Comparison of ENCODE assay signal across 12 mouse cellular contexts in the genomic region with DNA sequence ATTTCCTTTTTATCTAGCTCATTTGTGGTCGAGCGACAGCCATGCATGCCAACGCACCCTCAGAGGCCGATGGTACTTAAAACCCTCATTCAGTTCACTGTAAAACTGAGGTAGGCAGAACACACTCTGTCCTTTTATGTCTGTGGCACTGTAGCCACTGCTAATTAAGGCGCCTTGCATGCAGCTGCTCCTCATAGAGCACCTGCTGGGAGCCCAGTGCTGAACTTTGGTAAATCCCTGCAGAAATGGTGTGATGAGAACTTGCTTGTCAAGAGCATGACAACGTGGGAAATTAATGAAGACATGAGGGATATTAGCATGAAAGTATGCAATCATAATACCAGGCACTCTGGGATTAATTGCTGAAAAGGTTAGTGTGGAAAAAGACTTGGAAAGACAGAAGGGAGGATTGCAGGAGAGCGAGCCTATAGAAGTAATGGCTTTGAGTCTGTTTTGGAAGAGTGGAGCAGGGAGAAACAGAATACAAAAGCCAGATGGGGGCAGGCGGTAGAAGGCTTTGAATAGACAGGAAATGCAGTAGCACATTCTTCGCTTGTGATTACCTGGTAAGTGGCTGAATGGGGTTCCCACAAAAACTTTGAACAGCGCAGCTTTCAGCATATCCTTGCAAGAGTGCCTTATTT. TPM values are rescaled to one million over a fixed set of nuclear protein-coding genes. Genes with fewer than 3 reads are reported as not detected.
DNase-seq lines count a peak whose midpoint lies in the region; ATAC-seq lines count a peak whose summit lies in the region.
"Had no signal": no experiment of that assay in that cellular context is flagged by ENCODE, and none has a peak within 500 bp of the region (broad histone marks: within the 10 kb centered on the region; RNA-seq: fewer than 3 reads in every experiment).

No protein-coding gene starts in this region.

- H3K4me2 ChIP-seq in hindbrain, embryonic 12.5 days (replicated peaks) = peak overlapping the region; percentile 15; the same call in 1 of the 2 replicates
- H3K4me2 ChIP-seq in midbrain, embryonic 13.5 days (replicated peaks) = no peak overlapping the region
- H3K4me2 ChIP-seq in liver, embryonic 12.5 days = no peak overlapping the region
- H3K4me2 ChIP-seq: embryonic facial prominence, embryonic 12.5 days had no signal

- no peaks in the 10 kb centered on the region for H3K27me3 ChIP-seq in hindbrain, embryonic 12.5 days
- no peaks in the 10 kb centered on the region for H3K27me3 ChIP-seq in midbrain, embryonic 13.5 days
- no peaks in the 10 kb centered on the region for H3K27me3 ChIP-seq in liver, embryonic 12.5 days (replicated peaks)
- H3K27me3 ChIP-seq: embryonic facial prominence, embryonic 12.5 days had no signal

- H3K9me3 ChIP-seq in hindbrain, embryonic 12.5 days (replicated peaks) = no peaks in the 10 kb centered on the region
- H3K9me3 ChIP-seq in midbrain, embryonic 13.5 days = no peaks in the 10 kb centered on the region
- no peaks in the 10 kb centered on the region for H3K9me3 ChIP-seq in liver, embryonic 12.5 days (replicated peaks)
- H3K9me3 ChIP-seq: embryonic facial prominence, embryonic 12.5 days had no signal

- no peaks in the 10 kb centered on the region for H3K36me3 ChIP-seq in hindbrain, embryonic 12.5 days
- no peaks in the 10 kb centered on the region for H3K36me3 ChIP-seq in midbrain, embryonic 13.5 days
- no peaks in the 10 kb centered on the region for H3K36me3 ChIP-seq in liver, embryonic 12.5 days
- H3K36me3 ChIP-seq: embryonic facial prominence, embryonic 12.5 days had no signal

- H3K4me1 ChIP-seq in hindbrain, embryonic 12.5 days = peaks cover 15% of the 10 kb centered on the region
- H3K4me1 ChIP-seq in midbrain, embryonic 13.5 days (replicated peaks) = peaks cover 25% of the 10 kb centered on the region
- no peaks in the 10 kb centered on the region for H3K4me1 ChIP-seq in liver, embryonic 12.5 days

- 8% methylated on average over 10 of the region's 10 CpGs for WGBS in hindbrain, embryonic 12.5 days
- under 1% methylated on average over 10 of the region's 10 CpGs for WGBS in midbrain, embryonic 13.5 days
- WGBS in liver, embryonic 12.5 days (ENCODE audit: insufficient replicate concordance) = 55% methylated on average over 10 of the region's 10 CpGs

- H3K27ac ChIP-seq in hindbrain, embryonic 12.5 days = no peak overlapping the region
- peak overlapping the region; percentile 32; the same call in 1 of the 2 replicates for H3K27ac ChIP-seq in midbrain, embryonic 13.5 days
- no peak overlapping the region for H3K27ac ChIP-seq in liver, embryonic 12.5 days
- H3K27ac ChIP-seq: embryonic facial prominence, embryonic 12.5 days had no signal

- no peak overlapping the region for H3K4me3 ChIP-seq in hindbrain, embryonic 12.5 days
- no peak overlapping the region for H3K4me3 ChIP-seq in midbrain, embryonic 13.5 days (replicated peaks)
- no peak overlapping the region for H3K4me3 ChIP-seq in liver, embryonic 12.5 days
- H3K4me3 ChIP-seq: embryonic facial prominence, embryonic 12.5 days had no signal

- peak; percentile 89 for ATAC-seq in hindbrain, embryonic 12.5 days (ENCODE audit: low FRiP score)
- peak; percentile 97 for ATAC-seq in midbrain, embryonic 13.5 days
- no peak for ATAC-seq in frontal cortex, adult (ENCODE audit: low TSS enrichment)
- ATAC-seq in liver, embryonic 12.5 days = no peak

- H3K9ac ChIP-seq in hindbrain, embryonic 12.5 days = no peak overlapping the region
- H3K9ac ChIP-seq in midbrain, embryonic 13.5 days (replicated peaks) = no peak overlapping the region
- no peak overlapping the region for H3K9ac ChIP-seq in liver, embryonic 12.5 days
- H3K9ac ChIP-seq: embryonic facial prominence, embryonic 12.5 days had no signal

- peak; percentile 13 for DNase-seq in cerebellum, postnatal 14 days
- DNase-seq in cerebellum, postnatal 36 days = no peak
- peak; percentile 59 for DNase-seq in embryo, embryonic 10.5 days (ENCODE audit: low spot score)
- no peak for DNase-seq in adipocyte (ENCODE audit: low spot score)
- DNase-seq: gastrocnemius, postnatal 36 days; kidney, postnatal 14 days; lung, postnatal 4 days had no signal

RNA-seq across cellular contexts. Expression of gene Stat1, which starts 39.4 kb away (rescaled TPM):
- 17.9 and 19.2 TPM in 2 replicates for polyA plus RNA-seq in hindbrain, embryonic 12.5 days (2016; fragmentation: Nextera tagmentation; extraction: Ambion mirVana)
- 12.0 and 13.5 TPM in 2 replicates for polyA plus RNA-seq in midbrain, embryonic 13.5 days (2015; fragmentation: Nextera tagmentation; extraction: Ambion mirVana)
- polyA plus RNA-seq in liver, embryonic 12.5 days (2016; fragmentation: Nextera tagmentation; extraction: Ambion mirVana) = 15.2 and 17.0 TPM in 2 replicates

Comparison
In these comparisons a context has a peak if more than half of its experiments do, and no peak if none do; other contexts are left out.
1. DNase-seq: peak in cerebellum, postnatal 14 days (2 of 2) and embryo, embryonic 10.5 days (single experiment); none in cerebellum, postnatal 36 days (0 of 2) and adipocyte (single experiment).
2. ATAC-seq: peak in hindbrain, embryonic 12.5 days (single experiment) and midbrain, embryonic 13.5 days (single experiment); none in frontal cortex, adult (single experiment) and liver, embryonic 12.5 days (single experiment).